Mouse (Mus musculus) intestine, embryonic 14.5 days (tissue): Measurements from ENCODE around the gene Prkce. TPM values are rescaled to one million over a fixed set of nuclear protein-coding genes. Genes with fewer than 3 reads are reported as not detected.

Experiments
- ATAC-seq: fragments of 200-750 bp; cut with Nextera tagmentation; replicated peaks from 2 replicates; pipeline ENCODE4 v1.8.0; 2017; ENCODE audit warnings: low read depth, moderate number of reproducible peaks, moderate TSS enrichment, moderate library complexity; ENCODE audit not compliant: low FRiP score, low TSS enrichment
- DNase-seq: peaks from one replicate; pipeline ENCODE4 v3.0.0-alpha.2; 2018; ENCODE audit warnings: low spot score
- H3K27ac ChIP-seq: fragments of 300-500 bp; sonication (generic); 2 replicates; pipeline ENCODE4 v1.5.1; 2014; ENCODE audit warnings: low read depth, mild to moderate bottlenecking, control low read depth
- H3K27me3 ChIP-seq: fragments of 300-500 bp; sonication (generic); replicated peaks from 2 replicates; pipeline ENCODE4 v1.6.1; 2014; ENCODE audit warnings: low read length, control low read depth; ENCODE audit not compliant: control insufficient read depth, insufficient read depth
- H3K36me3 ChIP-seq: fragments of 300-500 bp; sonication (generic); 2 replicates; pipeline ENCODE4 v1.6.1; 2014; ENCODE audit warnings: low read length, control low read depth; ENCODE audit not compliant: control insufficient read depth, insufficient read depth
- H3K4me1 ChIP-seq: fragments of 300-500 bp; sonication (generic); replicated peaks from 2 replicates; pipeline ENCODE4 v1.6.1; 2014; ENCODE audit warnings: low read length, control low read depth, mixed read lengths; ENCODE audit not compliant: control insufficient read depth, insufficient read depth
- H3K4me2 ChIP-seq: fragments of 300-500 bp; sonication (generic); 2 replicates; pipeline ENCODE4 v1.6.1; 2014; ENCODE audit warnings: low read length
- H3K4me3 ChIP-seq: fragments of 300-500 bp; sonication (generic); 2 replicates; pipeline ENCODE4 v1.5.1; 2014; ENCODE audit warnings: low read depth, low read length, control low read depth, mixed read lengths
- H3K9ac ChIP-seq: fragments of 300-500 bp; sonication (generic); 2 replicates; pipeline ENCODE4 v1.6.1; 2014; ENCODE audit warnings: mild to moderate bottlenecking, low read length
- H3K9me3 ChIP-seq: fragments of 300-500 bp; sonication (generic); 2 replicates; pipeline ENCODE4 v1.6.1; 2016; ENCODE audit warnings: low read length, control low read depth; ENCODE audit not compliant: control insufficient read depth
- WGBS: fragments of 180-500 bp; shearing (Covaris S2); extraction: QIAGEN DNeasy Blood & Tissue Kit; methylation state at CpG from one replicate; pipeline ENCODE4 v1.1.7; 2014; 5-methylcytosine and 5-hydroxymethylcytosine counted together
- polyA plus RNA-seq: library from polyadenylated mRNA; unstranded; fragments of >200 nt; fragmentation: Nextera tagmentation; extraction: Ambion mirVana; gene quantifications from 2 replicates; pipeline ENCODE4 v1.2.1, GENCODE M21; 2014

Gene Prkce
- polyA plus RNA-seq, 1 experiment from 2014 or later: 7.5 TPM

DNA sequence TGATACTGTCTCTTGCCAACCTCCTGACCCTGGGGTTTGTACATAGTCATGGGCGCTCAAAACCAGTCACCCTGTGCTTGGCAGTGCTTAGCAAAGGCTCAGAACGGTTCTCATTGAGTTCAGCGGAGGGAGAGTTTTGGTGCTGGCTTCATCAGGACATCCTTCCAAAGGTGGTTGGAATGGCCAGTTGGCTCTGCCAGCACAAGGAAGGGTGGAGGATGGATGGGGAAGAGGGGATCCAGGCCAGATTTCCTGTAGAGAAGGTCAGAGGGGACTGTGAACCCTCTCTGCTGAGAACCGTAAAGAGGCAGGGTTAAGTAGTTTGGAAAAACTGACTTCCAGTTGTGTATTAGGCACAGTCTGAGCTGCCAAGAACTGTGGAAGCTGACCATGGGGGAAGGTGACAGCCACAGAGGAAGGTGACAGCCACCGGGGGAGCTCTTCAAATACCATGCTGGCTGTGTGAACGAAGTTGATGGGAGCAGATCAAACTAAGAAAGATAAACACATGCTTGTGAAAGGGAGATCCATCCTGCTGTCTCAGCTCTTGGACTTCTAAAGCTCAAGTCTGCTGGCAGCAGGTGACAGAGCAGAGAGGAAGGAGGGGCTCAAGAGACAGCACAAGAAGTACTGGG is 99.7 kb downstream of the Prkce start:
- no peaks in the 10 kb centered on the region for H3K36me3 ChIP-seq
- peaks cover 9% of the 10 kb centered on the region for H3K4me1 ChIP-seq
- H3K27me3 ChIP-seq: no peaks in the 10 kb centered on the region
- 66% methylated on average over 6 of the region's 6 CpGs for WGBS
- no peak overlapping the region for H3K4me3 ChIP-seq
- no peak overlapping the region for H3K4me2 ChIP-seq
- no peak for ATAC-seq
- H3K9me3 ChIP-seq: no peaks in the 10 kb centered on the region
- no peak overlapping the region for H3K27ac ChIP-seq
- H3K9ac ChIP-seq: no peak overlapping the region
- DNase-seq: no peak

DNA sequence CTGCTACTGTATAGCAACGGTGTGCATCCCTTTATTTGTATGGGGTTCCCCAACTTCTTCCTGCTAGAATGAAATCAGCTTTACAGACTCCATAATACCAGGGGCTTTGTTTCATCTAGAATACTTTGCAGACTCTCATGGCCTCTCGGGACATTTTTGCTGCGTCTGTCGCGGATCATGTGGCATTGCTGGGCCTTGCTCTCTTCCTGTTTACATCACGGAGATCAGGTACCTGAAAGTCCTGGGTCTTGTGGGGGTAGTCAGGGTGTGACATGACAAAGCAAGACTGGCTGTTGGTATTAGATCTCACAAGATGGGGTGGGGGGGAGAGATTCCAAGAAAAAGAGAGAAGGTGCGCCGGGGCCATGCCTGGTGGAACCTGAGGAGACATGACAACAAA is 102.1 kb downstream of the Prkce start:
- no peak overlapping the region for H3K27ac ChIP-seq
- no peaks in the 10 kb centered on the region for H3K9me3 ChIP-seq
- peaks cover 9% of the 10 kb centered on the region for H3K4me1 ChIP-seq
- H3K9ac ChIP-seq: no peak overlapping the region
- DNase-seq: no peak
- H3K4me3 ChIP-seq: no peak overlapping the region
- WGBS: 84% methylated on average over 8 of the region's 8 CpGs
- H3K27me3 ChIP-seq: no peaks in the 10 kb centered on the region
- no peak for ATAC-seq
- no peak overlapping the region for H3K4me2 ChIP-seq
- H3K36me3 ChIP-seq: no peaks in the 10 kb centered on the region

- 89% methylated on average over 13 of the region's 13 CpGs for whole genome bisulfite sequencing
- no peak for ATAC-seq
- H3K27me3 ChIP-seq: no peaks in the 10 kb centered on the region
- H3K4me2 ChIP-seq: no peak overlapping the region
- H3K27ac ChIP-seq: no peak overlapping the region
- no peak overlapping the region for H3K9ac ChIP-seq
- no peaks in the 10 kb centered on the region for H3K36me3 ChIP-seq
- peaks cover 9% of the 10 kb centered on the region for H3K4me1 ChIP-seq
- H3K9me3 ChIP-seq: no peaks in the 10 kb centered on the region
- no peak for DNase-seq
- H3K4me3 ChIP-seq: no peak overlapping the region
These were observed 102.9 kb downstream of the Prkce start for GRCm38 (mm10) chr17:86270523-86270922.

DNA sequence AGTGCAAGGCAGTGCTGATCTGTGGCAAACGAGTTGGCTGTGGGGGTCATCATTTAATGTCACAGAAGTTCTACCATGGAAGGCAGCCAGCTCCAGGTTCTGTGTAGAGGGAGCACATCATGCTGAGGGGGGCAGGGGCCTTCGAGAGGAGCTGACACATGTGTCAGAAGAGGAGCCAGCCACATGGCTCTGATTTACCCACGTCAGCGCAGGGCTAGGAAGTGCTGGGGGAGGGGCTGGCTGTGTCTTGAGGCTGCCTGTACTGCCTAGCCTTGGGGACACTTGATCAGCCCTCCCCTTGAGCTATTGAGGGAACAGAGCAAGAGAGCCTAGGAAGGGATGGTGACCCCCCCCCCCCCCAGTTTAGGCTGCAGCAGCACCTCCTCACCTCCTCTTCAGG is 103.7 kb downstream of the Prkce start:
- Histone ChIP-seq H3K36me3 (no peaks in the 10 kb centered on the region), H3K4me1 (peaks cover 9% of the 10 kb centered on the region), H3K4me2 (no peak overlapping the region), H3K9me3 (no peaks in the 10 kb centered on the region), H3K27ac (no peak overlapping the region), H3K27me3 (no peaks in the 10 kb centered on the region), H3K4me3 (no peak overlapping the region), H3K9ac (no peak overlapping the region)
- no peak for DNase-seq
- WGBS: 31% methylated on average over 4 of the region's 4 CpGs
- ATAC-seq: 0 out of 2 replicates have a peak, but pooled peaks have one; percentile 50

DNA sequence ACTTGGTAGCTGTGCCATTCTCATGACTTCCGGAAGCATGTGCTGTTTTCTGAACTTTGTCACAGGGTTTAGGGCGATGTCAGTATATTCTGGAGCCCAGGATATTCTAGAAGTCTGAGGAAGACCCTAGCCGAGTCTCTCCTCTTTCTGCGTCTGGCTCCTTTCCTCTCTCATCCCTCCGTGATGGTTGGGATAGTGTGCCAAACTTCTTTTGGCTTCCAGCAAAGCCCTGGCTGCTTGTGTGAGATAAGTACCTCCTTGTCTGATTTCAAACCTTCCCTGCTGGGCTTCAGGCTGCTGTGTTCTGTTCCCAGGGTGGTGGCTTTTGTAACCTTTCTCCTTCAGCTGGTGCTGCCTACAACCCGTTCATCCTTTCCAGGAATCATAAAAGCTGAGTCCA is 105.4 kb downstream of the Prkce start:
- H3K27me3 ChIP-seq: no peaks in the 10 kb centered on the region
- DNase-seq: no peak
- no peak overlapping the region for H3K4me2 ChIP-seq
- no peaks in the 10 kb centered on the region for H3K9me3 ChIP-seq
- no peak overlapping the region for H3K27ac ChIP-seq
- ATAC-seq: no peak
- no peaks in the 10 kb centered on the region for H3K36me3 ChIP-seq
- WGBS: 66% methylated on average over 6 of the region's 6 CpGs
- H3K9ac ChIP-seq: no peak overlapping the region
- peaks cover 9% of the 10 kb centered on the region for H3K4me1 ChIP-seq
- no peak overlapping the region for H3K4me3 ChIP-seq

- Histone ChIP-seq H3K36me3 (no peaks in the 10 kb centered on the region), H3K27ac (no peak overlapping the region), H3K4me2 (no peak overlapping the region), H3K4me3 (no peak overlapping the region), H3K27me3 (no peaks in the 10 kb centered on the region), H3K9me3 (no peaks in the 10 kb centered on the region), H3K9ac (no peak overlapping the region), H3K4me1 (peaks cover 14% of the 10 kb centered on the region)
- 87% methylated on average over 9 of the region's 9 CpGs for WGBS
- DNase-seq (no peak), ATAC-seq (no peak)
These were observed 106.2 kb downstream of the Prkce start for GRCm38 (mm10) chr17:86273566-86274349.

GRCm38 (mm10) chr17:86274350-86274744 is 106.8 kb downstream of the Prkce start:
- Histone ChIP-seq H3K4me1 (peaks cover 19% of the 10 kb centered on the region), H3K36me3 (no peaks in the 10 kb centered on the region), H3K27ac (no peak overlapping the region), H3K27me3 (no peaks in the 10 kb centered on the region), H3K4me2 (no peak overlapping the region), H3K9me3 (no peaks in the 10 kb centered on the region), H3K9ac (no peak overlapping the region), H3K4me3 (no peak overlapping the region)
- no peak for ATAC-seq
- no peak for DNase-seq
- 74% methylated on average over 7 of the region's 7 CpGs for WGBS

DNA sequence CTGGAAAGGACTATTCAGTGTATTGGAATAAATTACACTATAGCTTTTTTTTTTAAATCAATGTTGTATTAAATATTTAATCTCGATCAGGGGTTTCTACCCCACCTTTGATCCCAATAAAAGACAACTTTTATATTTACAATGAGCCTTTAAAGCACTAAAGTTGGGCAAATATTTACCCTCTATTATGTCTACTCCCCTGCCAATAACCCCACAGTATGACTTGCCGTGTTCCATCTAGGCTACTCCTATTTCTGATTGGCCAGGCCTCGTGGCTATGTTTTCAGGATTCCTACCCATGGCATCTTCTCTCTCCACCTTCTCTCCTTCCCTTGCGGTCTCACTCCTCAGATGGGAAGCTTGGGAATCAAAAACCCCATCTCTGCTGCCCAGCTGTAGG is 108.8 kb downstream of the Prkce start:
- H3K27ac ChIP-seq: no peak overlapping the region
- no peaks in the 10 kb centered on the region for H3K36me3 ChIP-seq
- H3K4me3 ChIP-seq: no peak overlapping the region
- H3K27me3 ChIP-seq: no peaks in the 10 kb centered on the region
- H3K4me1 ChIP-seq: peaks cover 28% of the 10 kb centered on the region
- ATAC-seq (no peak), DNase-seq (no peak)
- H3K4me2 ChIP-seq: no peak overlapping the region
- no peak overlapping the region for H3K9ac ChIP-seq
- 64% methylated on average over 4 of the region's 4 CpGs for WGBS
- no peaks in the 10 kb centered on the region for H3K9me3 ChIP-seq
